Mouse (Mus musculus) gastrocnemius, postnatal 36 days (tissue): ENCODE measurements around the gene Clgn. TPM values are rescaled to one million over a fixed set of nuclear protein-coding genes. Genes with fewer than 3 reads are reported as not detected.

ENCODE experiments used
- total RNA-seq, 2 experiments: library from RNA; stranded (reverse); gene quantifications; 2 replicates each; pipeline ENCODE4 v1.2.3; 2021

The Clgn gene
- total RNA-seq, 2 experiments from 2014 or later, result not detected

Other genes with a start within 250 kb of the Clgn start
- gene Tbc1d9, start 224.5 kb upstream of the Clgn start, total RNA-seq, result under 1 TPM; 0.62 to 0.66 TPM
- not detected for gene Gm10645, start 223.7 kb upstream of the Clgn start, total RNA-seq
- not detected for gene Ucp1, start 99.5 kb upstream of the Clgn start, total RNA-seq
- 1 to 10 TPM; 6.2 to 6.4 TPM for gene Elmod2, start 57.4 kb upstream of the Clgn start, total RNA-seq
- gene Mgat4d, start 41.4 kb upstream of the Clgn start, total RNA-seq, result not detected
- 10 to 100 TPM; 46.5 to 46.8 TPM for gene Scoc, start 68.5 kb downstream of the Clgn start, total RNA-seq
- not detected for gene Olfr370, start 145.9 kb downstream of the Clgn start, total RNA-seq
- gene Ndufb7, start 176.8 kb downstream of the Clgn start, total RNA-seq, result 100 to 1,000 TPM; 328 to 346 TPM
- gene Tecr, start 218.1 kb downstream of the Clgn start, total RNA-seq, result 100 to 1,000 TPM; 431 to 564 TPM
- gene Dnajb1, start 218.3 kb downstream of the Clgn start, total RNA-seq, result 1 to 10 TPM; 5.2 to 5.8 TPM